Mouse (Mus musculus) midbrain, embryonic 14.5 days (tissue): ENCODE measurements around the gene Sec31a. TPM values are rescaled to one million over a fixed set of nuclear protein-coding genes. Genes with fewer than 3 reads are reported as not detected.

Experiments used
- ATAC-seq: fragments of 200-750 bp; cut with Nextera tagmentation; 2 replicates; pipeline ENCODE4 v1.8.0; 2017; ENCODE audit warnings: moderate number of reproducible peaks, moderate library complexity; ENCODE audit not compliant: low FRiP score, low TSS enrichment
- DNase-seq: peaks from one replicate; pipeline ENCODE4 v3.0.0-alpha.2; 2015
- H3K27ac ChIP-seq: fragments of 300-500 bp; sonication (generic); replicated peaks from 2 replicates; pipeline ENCODE4 v1.5.1; 2014; ENCODE audit warnings: mild to moderate bottlenecking, low read depth, low read length, moderate library complexity
- H3K27me3 ChIP-seq: fragments of 300-500 bp; sonication (generic); 2 replicates; pipeline ENCODE4 v1.6.1; 2014; ENCODE audit warnings: low read length, control low read depth, mixed read lengths; ENCODE audit not compliant: control insufficient read depth, insufficient read depth
- H3K36me3 ChIP-seq: fragments of 300-500 bp; sonication (generic); 2 replicates; pipeline ENCODE4 v1.6.1; 2014; ENCODE audit warnings: low read length, control low read depth; ENCODE audit not compliant: control insufficient read depth, insufficient read depth
- H3K4me1 ChIP-seq: fragments of 300-500 bp; sonication (generic); 2 replicates; pipeline ENCODE4 v1.6.1; 2014; ENCODE audit warnings: mild to moderate bottlenecking, antibody characterized with exemption, low read length, control low read depth; ENCODE audit not compliant: control insufficient read depth, insufficient read depth
- H3K4me2 ChIP-seq: fragments of 300-500 bp; sonication (generic); 2 replicates; pipeline ENCODE4 v1.6.1; 2014; ENCODE audit warnings: mild to moderate bottlenecking, low read length, moderate library complexity
- H3K4me3 ChIP-seq: fragments of 300-500 bp; sonication (generic); replicated peaks from 2 replicates; pipeline ENCODE4 v1.5.1; 2014; ENCODE audit warnings: low read depth, low read length
- H3K9ac ChIP-seq: fragments of 300-500 bp; sonication (generic); replicated peaks from 2 replicates; pipeline ENCODE4 v1.6.1; 2014; ENCODE audit warnings: mild to moderate bottlenecking, low read length, moderate library complexity
- H3K9me3 ChIP-seq: fragments of 300-500 bp; sonication (generic); 2 replicates; pipeline ENCODE4 v1.6.1; 2016; ENCODE audit warnings: low read length, control low read depth, mixed read lengths; ENCODE audit not compliant: control insufficient read depth
- WGBS: fragments of 180-500 bp; shearing (Covaris S2); extraction: QIAGEN DNeasy Blood & Tissue Kit; methylation state at CpG from one replicate; pipeline ENCODE4 v1.1.7; 2014; 5-methylcytosine and 5-hydroxymethylcytosine counted together
- polyA plus RNA-seq: library from polyadenylated mRNA; unstranded; fragments of >200 nt; fragmentation: Nextera tagmentation; extraction: Ambion mirVana; gene quantifications from 2 replicates; pipeline ENCODE4 v1.2.1, GENCODE M21; 2014

Sec31a gene
- polyA plus RNA-seq, 1 experiment from 2014 or later, result 89.0 TPM

DNA sequence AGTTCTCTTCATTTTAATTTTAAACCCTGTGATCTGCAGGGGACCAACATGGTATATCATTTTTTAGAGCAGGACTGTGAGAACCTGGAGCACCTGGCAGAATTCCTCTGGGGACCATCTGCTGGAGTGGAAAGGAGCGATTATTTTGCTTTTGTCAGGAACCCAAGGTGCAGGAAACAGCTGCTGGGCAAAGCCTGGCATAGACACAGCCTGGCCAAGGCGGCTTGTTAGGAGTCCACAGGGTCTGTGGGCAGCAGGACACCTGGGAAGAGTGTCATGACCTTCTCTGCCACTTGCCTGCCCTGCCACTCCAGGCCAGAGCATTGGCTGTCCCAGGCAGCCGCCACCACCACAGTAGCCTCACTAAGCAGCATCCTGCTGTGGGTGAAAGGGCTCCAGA lies 100.4 kb downstream of the Sec31a start:
- H3K9ac ChIP-seq, result no peak overlapping the region
- H3K4me2 ChIP-seq, result no peak overlapping the region
- ATAC-seq, result no peak
- H3K27me3 ChIP-seq, result no peaks in the 10 kb centered on the region
- DNase-seq, result no peak
- no peaks in the 10 kb centered on the region for H3K9me3 ChIP-seq
- 53% methylated on average over 3 of the region's 3 CpGs for WGBS
- H3K27ac ChIP-seq, result no peak overlapping the region
- H3K4me1 ChIP-seq, result no peaks in the 10 kb centered on the region
- no peaks in the 10 kb centered on the region for H3K36me3 ChIP-seq
- no peak overlapping the region for H3K4me3 ChIP-seq

DNA sequence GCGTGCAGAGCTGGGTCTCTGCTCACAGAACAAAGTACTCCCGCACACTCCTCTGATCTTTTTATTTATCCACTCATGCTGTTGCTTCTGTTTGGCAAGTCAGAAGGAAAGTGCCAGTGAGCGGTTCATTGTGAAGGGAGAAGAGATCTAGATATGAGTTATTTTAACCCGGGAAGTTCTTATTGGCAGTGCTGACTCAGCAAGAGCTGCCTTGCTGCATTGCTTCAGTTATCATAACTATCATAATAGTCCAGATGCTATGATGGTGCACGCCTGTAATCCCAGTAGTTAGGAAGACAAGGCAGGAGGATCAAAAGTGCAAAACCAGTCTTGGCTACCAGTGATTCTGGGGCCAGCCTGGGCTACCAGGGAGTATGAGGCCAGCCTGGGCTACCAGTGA lies 103.6 kb downstream of the Sec31a start:
- Histone ChIP-seq H3K27ac (no peak overlapping the region), H3K4me1 (no peaks in the 10 kb centered on the region), H3K27me3 (no peaks in the 10 kb centered on the region), H3K9me3 (no peaks in the 10 kb centered on the region), H3K9ac (no peak overlapping the region), H3K4me2 (no peak overlapping the region), H3K4me3 (no peak overlapping the region), H3K36me3 (no peaks in the 10 kb centered on the region)
- DNase-seq (no peak), ATAC-seq (no peak)
- 87% methylated on average over 5 of the region's 5 CpGs for WGBS

Other genes starting within 250 kb of the Sec31a start
- 8.4 and 11.5 TPM in 2 replicates for gene Lin54, start 84.4 kb upstream of the Sec31a start, polyA plus RNA-seq
- 175 and 210 TPM in 2 replicates for gene Cops4, start 102.1 kb upstream of the Sec31a start, polyA plus RNA-seq
- gene Plac8, start 156.0 kb upstream of the Sec31a start, polyA plus RNA-seq, result 3.2 TPM in 1 of 2 replicates, not detected in the other